Mouse (Mus musculus) heart, adult 2 months (tissue): ENCODE measurements at regions not wholly inside any gene's neighbourhood (a gene's known extent, or its start where the extent isn't known, plus 50 kb on each side); places are given as distances from the start of the nearest gene placed in this dataset.
A peak's percentile ranks its signal among the peaks of the same experiment; 100 is the strongest.

Experiments
- DNase-seq, 2 experiments: peaks; one replicate each; pipeline ENCODE4 v3.0.0; 2021
- H3K27ac ChIP-seq: fragments of 200-600 bp; 2 replicates; pipeline ENCODE4 v1.8.1; 2022
- H3K27me3 ChIP-seq: fragments of 200-500 bp; 2 replicates; pipeline ENCODE4 v1.6.1; 2012; ENCODE audit warnings: mild to moderate bottlenecking, low read length, inconsistent platforms, mixed read lengths; ENCODE audit not compliant: control insufficient read depth, insufficient read depth
- H3K36me3 ChIP-seq: fragments of 200-500 bp; 2 replicates; pipeline ENCODE4 v1.6.1; 2012; ENCODE audit warnings: low read length, inconsistent platforms; ENCODE audit not compliant: control insufficient read depth, insufficient read depth
- H3K4me1 ChIP-seq: fragments of 200-500 bp; 2 replicates; pipeline ENCODE4 v1.6.1; 2011; ENCODE audit warnings: low read length; ENCODE audit not compliant: control insufficient read depth, insufficient read depth
- H3K4me3 ChIP-seq: fragments of 200-600 bp; 2 replicates; pipeline ENCODE4 v1.8.1; 2022
- H3K79me2 ChIP-seq: fragments of 200-500 bp; replicated peaks from 2 replicates; pipeline ENCODE4 v1.6.1; 2012; ENCODE audit warnings: mild to moderate bottlenecking, inconsistent platforms, low read length, moderate library complexity, mixed read lengths; ENCODE audit not compliant: control insufficient read depth, insufficient read depth
- H3K9ac ChIP-seq: fragments of 200-500 bp; 2 replicates; pipeline ENCODE4 v1.6.1; 2012; ENCODE audit warnings: low read depth, mild to moderate bottlenecking, control low read depth, inconsistent platforms, low read length, mixed read lengths
- CTCF ChIP-seq: fragments of 200-600 bp; IDR thresholded peaks from 2 replicates; pipeline ENCODE4 v1.8.1; 2022; ENCODE audit warnings: antibody characterized with exemption, mild to moderate bottlenecking, moderate library complexity
- EP300 ChIP-seq: fragments of 200-500 bp; IDR thresholded peaks from 2 replicates; pipeline ENCODE4 v1.6.1; 2011; ENCODE audit warnings: low read depth, low read length, control low read depth; ENCODE audit not compliant: insufficient read depth
- POLR2A ChIP-seq: fragments of 200-500 bp; IDR thresholded peaks from 2 replicates; pipeline ENCODE4 v1.6.1; 2011; ENCODE audit warnings: mild to moderate bottlenecking, low read depth, low read length, control low read depth; ENCODE audit not compliant: insufficient read depth
- WGBS: fragments of 180-500 bp; shearing (Covaris S2); methylation state at CpG from one replicate; pipeline ENCODE4 v1.1.7; 2018; 5-methylcytosine and 5-hydroxymethylcytosine counted together
- intact Hi-C: fragments of 180-260 bp; cut with DNase I; formaldehyde crosslinking; loops from one replicate; pipeline ENCODE4 v1.15.1; 2025

DNA sequence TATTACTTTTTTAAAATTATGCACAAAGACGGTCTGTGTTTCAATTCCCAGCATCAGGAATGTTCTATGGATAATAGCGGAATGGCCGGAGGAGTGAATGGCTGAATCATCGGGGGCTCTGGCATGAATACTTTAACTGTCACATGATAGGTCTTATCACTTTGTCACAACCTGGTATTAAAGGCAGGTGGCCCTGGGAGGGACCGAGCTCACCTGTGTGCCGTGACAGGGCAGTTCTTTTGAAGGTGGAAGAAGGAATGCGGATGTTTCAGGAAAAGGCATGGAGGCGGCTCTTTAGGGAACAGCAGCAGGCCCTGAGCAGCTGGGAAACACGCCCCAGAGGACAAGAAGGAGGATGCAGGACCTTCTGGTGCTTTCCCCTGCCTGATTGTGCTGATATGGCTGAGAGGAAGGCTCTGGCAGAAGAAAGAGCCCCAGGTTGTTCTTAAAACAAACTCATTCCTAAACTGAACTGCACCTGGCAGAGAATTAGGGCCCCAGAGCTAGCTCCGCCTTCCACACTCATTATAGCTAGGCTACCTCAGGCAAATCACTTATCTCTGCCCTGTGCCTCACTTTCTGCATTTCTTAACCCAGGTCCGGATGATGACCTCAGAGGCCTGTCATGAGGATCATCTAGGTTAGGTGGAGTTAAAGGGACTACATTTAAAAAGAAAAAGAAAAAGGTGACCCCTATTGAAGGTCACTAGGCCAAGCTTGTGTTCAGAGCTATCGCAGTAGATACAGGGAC, 184.8 kb upstream of the Bcor start:
- H3K4me3 ChIP-seq = no peak overlapping the region
- no peaks in the 10 kb centered on the region for H3K4me1 ChIP-seq
- H3K36me3 ChIP-seq = no peaks in the 10 kb centered on the region
- 82% methylated on average over 12 of the region's 12 CpGs for WGBS
- intact Hi-C loops = no loop called here
- no peak for TF ChIP-seq EP300
- no peak for TF ChIP-seq CTCF
- no peak for TF ChIP-seq POLR2A
- H3K27ac ChIP-seq = no peak overlapping the region
- no peak overlapping the region for H3K9ac ChIP-seq
- no peaks in the 10 kb centered on the region for H3K27me3 ChIP-seq
- H3K79me2 ChIP-seq = no peaks in the 10 kb centered on the region
- no peak for DNase-seq

DNA sequence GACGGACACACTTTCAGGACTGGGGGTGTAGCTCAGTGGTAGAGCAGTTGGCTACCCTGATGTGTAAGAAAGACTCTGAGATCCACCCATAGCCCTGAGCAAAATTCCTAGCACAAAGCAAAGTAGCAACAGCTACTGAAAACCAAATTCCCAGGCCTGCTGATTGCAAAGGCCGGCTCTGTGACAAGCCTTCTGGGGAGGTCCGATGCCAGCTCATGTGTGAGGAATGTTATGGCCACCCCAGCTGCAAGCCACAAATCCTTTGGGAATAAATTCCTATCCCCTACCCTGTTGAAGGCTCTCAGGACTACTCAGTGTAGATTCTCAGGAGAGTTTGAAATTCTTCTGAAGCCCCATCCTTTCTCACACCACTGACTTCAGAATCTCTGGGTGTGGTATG, 186.7 kb upstream of the Bcor start:
- intact Hi-C loops = no loop called here
- WGBS = 62% methylated on average over 3 of the region's 3 CpGs
- no peak overlapping the region for H3K9ac ChIP-seq
- H3K27me3 ChIP-seq = no peaks in the 10 kb centered on the region
- DNase-seq = no peak
- no peak for TF ChIP-seq EP300
- TF ChIP-seq POLR2A = no peak
- no peak for TF ChIP-seq CTCF
- H3K4me1 ChIP-seq = no peaks in the 10 kb centered on the region
- no peak overlapping the region for H3K27ac ChIP-seq
- no peaks in the 10 kb centered on the region for H3K79me2 ChIP-seq
- H3K36me3 ChIP-seq = no peaks in the 10 kb centered on the region
- no peak overlapping the region for H3K4me3 ChIP-seq

DNA sequence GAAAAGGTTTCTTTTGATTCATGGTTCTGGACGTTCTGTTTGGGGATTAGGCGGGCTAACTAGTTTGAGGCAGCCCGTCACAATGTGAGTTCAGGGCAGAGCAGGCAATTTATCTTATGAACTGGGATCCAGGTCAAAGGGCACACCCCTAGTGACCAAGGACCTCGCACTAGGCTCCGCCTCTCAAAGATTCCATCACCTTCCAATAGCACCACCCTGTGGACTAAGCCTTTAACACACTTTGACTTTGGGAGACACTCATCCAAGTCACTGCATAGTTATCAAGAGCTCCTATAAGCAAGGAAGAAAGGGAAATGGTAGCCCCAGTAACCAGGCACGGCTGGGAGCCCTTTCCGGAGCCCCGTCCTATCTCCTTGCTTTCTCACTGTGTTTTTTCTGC, 188.0 kb upstream of the Bcor start:
- H3K27ac ChIP-seq = no peak overlapping the region
- H3K9ac ChIP-seq = no peak overlapping the region
- H3K79me2 ChIP-seq = no peaks in the 10 kb centered on the region
- H3K27me3 ChIP-seq = no peaks in the 10 kb centered on the region
- no peak for TF ChIP-seq POLR2A
- no peak for TF ChIP-seq EP300
- peak; percentile 34 for TF ChIP-seq CTCF
- DNase-seq = no peak
- no peaks in the 10 kb centered on the region for H3K4me1 ChIP-seq
- H3K36me3 ChIP-seq = no peaks in the 10 kb centered on the region
- no peak overlapping the region for H3K4me3 ChIP-seq
- intact Hi-C loops = no loop called here
- 65% methylated on average over 8 of the region's 8 CpGs for WGBS

DNA sequence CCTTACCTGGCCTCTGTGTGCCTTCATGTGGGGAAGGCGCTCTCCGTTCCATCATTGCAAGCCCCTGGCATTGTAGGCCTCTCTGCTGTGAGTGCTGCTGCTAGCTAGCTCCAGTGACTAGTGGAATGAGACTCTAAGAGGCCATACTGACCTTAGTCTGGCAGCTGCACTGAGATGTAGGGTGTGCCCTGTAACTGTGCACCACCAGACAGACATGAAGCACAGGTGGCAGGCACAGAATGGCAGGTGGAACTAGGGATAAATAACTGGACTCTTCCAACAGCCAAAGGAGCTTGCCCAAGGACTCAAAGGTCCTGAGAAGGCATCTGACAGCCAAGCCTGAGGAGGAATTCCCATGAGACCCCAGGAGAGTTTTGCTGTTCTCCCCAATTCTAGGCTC, 194.7 kb upstream of the Bcor start:
- intact Hi-C loops = no loop called here
- 98% methylated on average over 2 of the region's 2 CpGs for WGBS

DNA sequence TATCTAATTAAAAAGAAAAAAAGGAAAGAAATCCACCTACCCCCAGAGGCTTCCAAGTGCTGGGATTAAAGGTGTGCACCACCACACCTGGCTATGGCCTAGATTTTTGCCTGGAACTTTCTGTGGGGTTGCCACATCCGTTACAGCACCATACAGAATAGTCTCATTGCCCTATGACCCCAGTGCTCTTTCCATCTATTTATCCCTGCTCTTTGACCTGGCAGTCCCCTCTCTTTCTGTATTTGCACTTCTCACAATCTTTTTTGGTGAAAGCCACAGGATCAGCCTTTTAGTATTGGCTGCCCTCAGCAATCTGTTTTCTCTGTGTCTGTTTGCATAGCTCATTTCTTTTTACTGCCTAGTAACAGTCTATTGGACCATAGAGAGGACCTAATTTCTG, 197.9 kb upstream of the Bcor start:
- TF ChIP-seq POLR2A = no peak
- TF ChIP-seq CTCF = no peak
- no peak for TF ChIP-seq EP300
- 71% methylated on average over 1 of the region's 1 CpGs for WGBS
- intact Hi-C loops = no loop called here
- no peaks in the 10 kb centered on the region for H3K36me3 ChIP-seq
- no peaks in the 10 kb centered on the region for H3K79me2 ChIP-seq
- H3K27me3 ChIP-seq = no peaks in the 10 kb centered on the region
- no peak overlapping the region for H3K9ac ChIP-seq
- no peak for DNase-seq
- no peaks in the 10 kb centered on the region for H3K4me1 ChIP-seq
- no peak overlapping the region for H3K4me3 ChIP-seq
- H3K27ac ChIP-seq = no peak overlapping the region

More for the DNA sequence above, 194.7 kb upstream of the Bcor start:
- Histone ChIP-seq H3K79me2 (no peaks in the 10 kb centered on the region), H3K36me3 (no peaks in the 10 kb centered on the region), H3K4me3 (no peak overlapping the region), H3K4me1 (no peaks in the 10 kb centered on the region), H3K27me3 (no peaks in the 10 kb centered on the region), H3K27ac (no peak overlapping the region), H3K9ac (no peak overlapping the region)
- DNase-seq = no peak
- TF ChIP-seq EP300 (no peak), POLR2A (no peak), CTCF (no peak)

DNA sequence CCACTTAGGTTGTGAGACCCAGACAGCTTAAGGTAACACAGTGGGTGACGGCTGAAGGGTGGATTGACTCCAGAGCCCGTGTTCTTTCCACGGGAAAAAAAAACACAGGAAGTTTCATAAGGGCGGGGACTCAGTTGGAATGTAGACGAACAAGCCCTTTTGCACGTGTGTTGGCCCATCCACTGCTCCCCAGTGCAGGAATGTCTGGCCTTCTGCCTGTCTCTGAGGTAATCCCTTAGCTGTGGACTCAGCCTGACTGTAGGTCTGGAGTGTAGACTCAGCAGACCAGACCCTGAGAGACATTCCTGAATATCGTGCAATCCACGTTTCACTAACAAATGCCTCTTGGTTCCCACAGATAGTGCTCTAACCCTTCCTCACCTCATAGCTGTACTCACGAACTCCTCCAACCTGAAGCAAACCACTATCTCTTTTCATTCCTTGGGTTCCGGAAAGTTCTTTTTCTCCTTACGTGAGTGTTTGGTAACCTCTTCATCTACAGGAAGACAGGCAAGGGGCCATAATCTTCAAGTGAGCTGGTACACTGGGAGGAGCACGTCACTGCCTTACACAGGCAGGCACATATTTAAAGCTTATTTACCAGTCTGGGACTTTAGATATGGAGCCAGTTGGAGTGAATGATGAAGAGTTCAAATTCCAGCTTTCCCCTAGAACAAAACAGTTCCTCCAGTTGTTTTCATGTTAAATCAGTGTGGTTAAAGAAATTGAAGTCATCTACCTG, 205.6 kb upstream of the Bcor start:
- DNase-seq = peak; percentile 28 to 53
- Histone ChIP-seq H3K79me2 (no peaks in the 10 kb centered on the region), H3K4me1 (peaks cover 3% of the 10 kb centered on the region), H3K36me3 (no peaks in the 10 kb centered on the region), H3K27me3 (no peaks in the 10 kb centered on the region), H3K4me3 (no peak overlapping the region), H3K9ac (no peak overlapping the region), H3K27ac (no peak overlapping the region)
- no peak for TF ChIP-seq EP300
- TF ChIP-seq POLR2A = no peak
- no peak for TF ChIP-seq CTCF
- 42% methylated on average over 12 of the region's 12 CpGs for WGBS
- intact Hi-C loops = no loop called here
